Mouse (Mus musculus): ENCODE measurements around the gene Cyth3.

DNA sequence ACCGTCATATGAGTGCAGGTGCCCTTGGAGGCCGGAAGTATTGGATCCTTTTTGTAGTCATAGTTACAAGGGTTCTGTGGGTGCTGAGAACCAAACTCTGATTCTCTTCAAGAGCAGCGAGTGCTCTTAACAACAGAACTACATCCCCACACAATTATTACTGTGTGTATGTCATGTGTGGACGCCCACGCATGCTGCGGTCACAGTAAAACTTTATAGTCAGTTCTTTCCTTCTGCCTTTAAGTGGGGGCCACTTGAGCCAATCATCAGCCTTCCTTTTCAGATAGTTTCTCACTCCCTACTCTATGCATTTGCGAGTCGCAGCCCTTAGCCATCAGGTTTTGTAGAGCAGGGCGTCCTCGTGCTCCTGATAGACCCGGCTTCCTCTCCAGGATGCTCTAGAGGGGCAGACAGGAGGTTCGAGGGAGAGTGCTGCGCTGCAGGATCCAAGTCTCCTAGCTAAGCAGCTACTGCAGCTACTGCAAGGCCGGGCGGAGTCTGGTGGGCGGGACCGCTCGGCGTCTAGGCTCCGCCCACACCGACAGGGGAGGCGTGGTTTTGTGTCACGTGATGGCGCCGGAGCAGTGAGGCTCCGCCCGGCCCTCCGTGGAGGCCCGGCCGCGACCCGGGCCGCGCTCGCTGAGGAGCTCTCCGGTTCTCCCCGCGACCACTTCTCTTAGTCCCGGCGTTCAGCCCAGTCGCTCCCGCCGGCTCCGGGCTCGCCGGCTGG lies at the start of gene Cyth3:
- TF ChIP-seq CTCF (IDR thresholded peaks at IDR 0.05; ENCODE audit: borderline replicate concordance, insufficient read depth, low read length) (no peak), POLR2A (IDR thresholded peaks at IDR 0.05; ENCODE audit: low read depth, low read length) (peak; percentile 82)
